Mouse (Mus musculus) gastrocnemius, postnatal 36 days (tissue): ENCODE results near the gene Gpr162. TPM values are rescaled to one million over a fixed set of nuclear protein-coding genes. Genes with fewer than 3 reads are reported as not detected.
"Not testable (repeated sequence)": the region's sequence is repeated elsewhere in the genome, so short reads cannot be mapped to it uniquely, and the experiment has no call there.

ENCODE experiments used
- DNase-seq, 2 experiments: peaks; one replicate each; pipeline ENCODE4 v3.0.0; 2022
- intact Hi-C: fragments of 180-260 bp; cut with DNase I; formaldehyde crosslinking; loops from one replicate; pipeline ENCODE4 v1.15.1; 2025
- total RNA-seq, 2 experiments: library from RNA; stranded (reverse); gene quantifications; 2 replicates each; pipeline ENCODE4 v1.2.3; 2021

Gene Gpr162
- total RNA-seq, 2 experiments from 2014 or later: 0.12 to 0.23 TPM

GRCm38 (mm10) chr6:124850535-124850934 is 13.2 kb downstream of the Gpr162 start:
- intact Hi-C loops: no loop called here
- DNase-seq: no peak

- peak; percentile 85 to 87 for DNase-seq
- intact Hi-C loops: no loop called here
These were observed 16.5 kb downstream of the Gpr162 start for GRCm38 (mm10) chr6:124847305-124847704.

GRCm38 (mm10) chr6:124840241-124841167 is 23.3 kb downstream of the Gpr162 start, which contains the start of gene Gnb3:
TSS of gene Gnb3 (minus strand) at chr6:124840275.
- DNase-seq: no peak
- intact Hi-C loops: no loop called here

GRCm38 (mm10) chr6:124839805-124840204 is 24.0 kb downstream of the Gpr162 start:
- intact Hi-C loops: no loop called here
- peak in 1 of 2 experiments; percentile 34 for DNase-seq

GRCm38 (mm10) chr6:124836411-124836810 is 27.4 kb downstream of the Gpr162 start:
- intact Hi-C loops: no loop called here

GRCm38 (mm10) chr6:124835531-124835930 is 28.3 kb downstream of the Gpr162 start:
- intact Hi-C loops: no loop called here
- no peak for DNase-seq

More at GRCm38 (mm10) chr6:124836411-124836810, 27.4 kb downstream of the Gpr162 start:
- no peak for DNase-seq

- no peak for DNase-seq
- intact Hi-C loops: no loop called here
These were observed 29.2 kb downstream of the Gpr162 start for GRCm38 (mm10) chr6:124834512-124835081.

GRCm38 (mm10) chr6:124831649-124832048 is 32.1 kb downstream of the Gpr162 start:
- intact Hi-C loops: no loop called here

GRCm38 (mm10) chr6:124831199-124831598 is 32.6 kb downstream of the Gpr162 start:
- DNase-seq, intact Hi-C loops: not testable (repeated sequence)

More at GRCm38 (mm10) chr6:124831649-124832048, 32.1 kb downstream of the Gpr162 start:
- no peak for DNase-seq

- DNase-seq: peak; percentile 84 to 90
- intact Hi-C loops: no loop called here
These were observed 33.7 kb downstream of the Gpr162 start for GRCm38 (mm10) chr6:124829799-124830700.

- DNase-seq: peak; percentile 98
These were observed 34.6 kb downstream of the Gpr162 start, which contains the start of the genes Usp5 and Cdca3 for GRCm38 (mm10) chr6:124828868-124829798. TSS of gene Usp5 (minus strand) at chr6:124829484. TSS of gene Cdca3 (plus strand) at chr6:124829547.

GRCm38 (mm10) chr6:124828101-124828592 is 35.6 kb downstream of the Gpr162 start:
- intact Hi-C loops: no loop called here
- no peak for DNase-seq

More at GRCm38 (mm10) chr6:124828868-124829798, 34.6 kb downstream of the Gpr162 start, which contains the start of the genes Usp5 and Cdca3:
- intact Hi-C loops: no loop called here

- no peak for DNase-seq
- intact Hi-C loops: no loop called here
These were observed 41.7 kb downstream of the Gpr162 start for GRCm38 (mm10) chr6:124822049-124822448.

GRCm38 (mm10) chr6:124820891-124821290 is 42.9 kb downstream of the Gpr162 start:
- intact Hi-C loops: no loop called here
- DNase-seq: no peak

- DNase-seq: no peak
- intact Hi-C loops: no loop called here
These were observed 45.8 kb downstream of the Gpr162 start for GRCm38 (mm10) chr6:124817971-124818370.

GRCm38 (mm10) chr6:124817563-124817962 is 46.2 kb downstream of the Gpr162 start:
- DNase-seq: no peak
- intact Hi-C loops: no loop called here

GRCm38 (mm10) chr6:124817125-124817524 is 46.7 kb downstream of the Gpr162 start:
- intact Hi-C loops: no loop called here
- DNase-seq: no peak

- intact Hi-C loops: no loop called here
- no peak for DNase-seq
These were observed 47.2 kb downstream of the Gpr162 start for GRCm38 (mm10) chr6:124816611-124817010.
